Mouse (Mus musculus) stomach, postnatal 0 days (tissue): ENCODE measurements around the gene Adcyap1r1.

Experiments used
- CTCF ChIP-seq: IDR thresholded peaks from 2 replicates; pipeline ENCODE4 v1.5.1; 2016; ENCODE audit warnings: antibody characterized with exemption, low read depth, mild to moderate bottlenecking, moderate library complexity
- EP300 ChIP-seq: optimal IDR thresholded peaks from 2 replicates; pipeline ENCODE3; 2016; ENCODE audit warnings: antibody characterized with exemption

- TF ChIP-seq CTCF (no peak), EP300 (no peak)
Observed at GRCm38 (mm10) chr6:55448199-55448598, 3.6 kb upstream of the Adcyap1r1 start.
